Mouse (Mus musculus) kidney, postnatal 25 days (tissue): Measurements from ENCODE around the gene Cit.
"Not testable (repeated sequence)": the region's sequence is repeated elsewhere in the genome, so short reads cannot be mapped to it uniquely, and the experiment has no call there.

Source experiments
- DNase-seq, 2 experiments: peaks; one replicate each; pipeline ENCODE4 v3.0.0; 2021; ENCODE audit warnings: mixed read lengths in 2 of 2

Gene Cit

GRCm38 (mm10) chr5:115844766-115845634 lies at the start of gene Cit:
Gene Cit, plus strand, starts transcription at chr5:115845278.
- DNase-seq, result peak; percentile 92 to 95

GRCm38 (mm10) chr5:115799016-115799894 lies 45.8 kb upstream of the Cit start:
- peak; percentile 31 to 49 for DNase-seq

GRCm38 (mm10) chr5:115799895-115800232 lies 45.2 kb upstream of the Cit start:
- no peak for DNase-seq

DNA sequence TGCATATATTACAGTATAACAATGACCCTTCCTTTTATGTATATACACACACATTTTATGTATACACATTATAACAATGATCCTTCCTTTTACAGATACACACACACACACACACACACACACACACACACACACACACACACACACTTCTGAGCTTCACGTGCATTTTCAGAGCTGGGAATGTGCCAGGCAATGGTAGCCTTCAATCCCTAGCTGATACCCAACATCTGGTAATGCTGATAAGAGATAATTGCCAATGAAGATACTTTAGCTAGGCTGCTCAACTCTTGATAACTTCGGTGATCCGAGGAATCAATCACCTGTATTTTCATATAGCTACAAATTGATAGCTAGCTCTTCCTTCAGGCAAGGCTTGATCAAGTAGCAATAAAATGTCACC lies 32.8 kb upstream of the Cit start:
- no peak for DNase-seq

DNA sequence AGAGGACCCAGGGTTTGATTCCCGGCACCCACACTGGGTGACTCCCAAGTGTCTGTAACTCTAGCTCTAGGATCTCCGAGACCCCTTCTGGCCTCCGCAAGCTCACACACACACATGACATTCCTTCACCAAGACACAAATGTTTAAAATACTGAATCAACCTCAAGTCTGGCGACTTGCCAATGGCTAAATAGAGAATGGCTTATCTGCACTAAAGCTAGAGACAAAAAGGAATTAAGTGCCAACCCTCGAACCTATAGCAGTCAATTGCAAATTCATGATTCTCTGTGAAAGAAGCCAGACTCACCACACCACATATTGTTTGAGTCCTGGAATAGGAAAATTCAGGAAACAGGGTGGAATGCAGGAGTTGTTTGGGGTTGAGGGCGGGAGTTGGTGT lies 28.1 kb upstream of the Cit start:
- DNase-seq, result no peak

- not testable (repeated sequence) for DNase-seq
These were observed 27.4 kb upstream of the Cit start for GRCm38 (mm10) chr5:115817655-115818054.

GRCm38 (mm10) chr5:115819966-115820365 lies 25.1 kb upstream of the Cit start:
- DNase-seq, result no peak

- no peak for DNase-seq
These were observed 23.9 kb upstream of the Cit start for GRCm38 (mm10) chr5:115821200-115821599.

DNA sequence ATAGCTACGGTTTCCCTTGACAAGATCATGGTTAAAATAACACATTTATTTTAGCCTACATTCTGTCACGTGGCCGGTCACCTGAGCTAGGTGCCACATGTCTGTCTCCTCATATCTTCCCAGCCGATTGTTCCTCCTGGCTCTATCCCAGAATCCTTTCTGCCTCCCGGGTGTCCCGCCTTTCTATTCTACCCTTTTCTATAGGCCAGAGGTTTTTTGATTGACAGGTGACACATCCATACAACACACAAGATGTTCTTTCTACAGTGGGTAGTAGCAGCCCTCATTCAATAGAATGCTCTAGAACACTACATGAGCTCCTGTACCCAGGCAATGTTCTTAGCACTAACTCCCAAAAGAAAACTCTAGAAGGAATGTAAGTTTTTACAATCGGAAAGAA lies 23.2 kb upstream of the Cit start:
- no peak for DNase-seq

DNA sequence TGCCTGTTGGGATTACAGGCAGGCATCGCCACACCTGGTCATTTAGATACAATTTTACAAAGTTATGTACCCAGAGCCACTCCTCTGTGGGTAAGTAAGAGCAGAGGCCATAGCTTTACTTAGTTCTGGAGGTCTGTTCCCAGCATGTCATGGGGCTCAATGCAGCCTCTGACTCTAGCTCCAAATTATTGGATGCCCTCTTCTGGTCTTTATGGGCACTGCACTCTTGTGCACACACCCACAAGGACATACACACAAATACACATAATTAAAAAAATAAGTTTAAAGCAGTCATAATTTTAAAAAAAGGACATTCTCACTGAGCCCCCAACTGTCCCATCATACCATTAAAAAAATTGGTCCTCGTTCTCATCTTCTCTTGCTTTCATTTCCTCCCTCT lies 12.3 kb upstream of the Cit start:
- DNase-seq, result no peak

GRCm38 (mm10) chr5:115833806-115834205 lies 11.3 kb upstream of the Cit start:
- DNase-seq, result not testable (repeated sequence)

GRCm38 (mm10) chr5:115835291-115835690 lies 9.8 kb upstream of the Cit start:
- DNase-seq, result no peak

GRCm38 (mm10) chr5:115838059-115838458 lies 7.0 kb upstream of the Cit start:
- DNase-seq, result no peak

GRCm38 (mm10) chr5:115840453-115840852 lies 4.6 kb upstream of the Cit start:
- DNase-seq, result no peak

DNA sequence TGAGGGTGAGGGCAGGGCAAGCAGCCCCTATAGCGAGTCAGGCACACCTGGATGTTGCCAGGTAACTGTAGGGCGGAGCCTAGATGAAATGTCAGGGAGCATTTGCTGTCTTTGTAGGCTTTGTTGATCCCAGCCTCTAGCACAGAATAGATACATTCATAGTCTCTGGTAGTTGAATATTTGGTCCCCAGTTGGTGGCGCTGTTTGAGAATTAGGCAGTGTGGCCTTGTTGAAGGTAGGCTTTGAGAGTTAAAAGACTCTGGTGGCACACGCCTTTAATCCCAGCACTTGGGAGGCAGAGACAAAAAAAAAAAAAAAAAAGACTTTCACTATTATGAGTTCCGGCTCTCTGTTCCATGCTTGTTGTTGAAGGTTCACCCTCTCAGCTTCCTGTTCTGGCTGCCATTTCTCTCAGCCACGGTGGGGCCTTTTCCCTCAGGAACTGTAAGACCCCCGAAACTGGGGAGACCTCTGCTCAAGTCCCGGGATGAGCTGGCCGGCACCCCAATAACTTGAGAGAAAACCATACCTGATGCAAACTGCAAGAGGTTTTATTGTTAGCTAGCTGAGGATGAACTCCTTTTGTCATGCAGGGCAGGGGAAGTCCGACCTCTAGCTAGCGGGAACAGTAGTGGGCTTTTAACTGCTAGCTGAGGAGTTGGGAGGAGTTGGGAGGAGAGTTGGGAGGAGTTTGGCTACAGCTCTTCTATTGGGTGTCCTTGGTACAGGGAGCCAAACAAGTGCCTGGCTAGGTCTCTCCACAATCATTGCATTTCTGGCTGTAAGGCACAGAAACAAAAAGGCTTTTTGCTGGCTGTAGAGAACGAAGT lies 3.9 kb upstream of the Cit start:
- DNase-seq, result no peak

DNA sequence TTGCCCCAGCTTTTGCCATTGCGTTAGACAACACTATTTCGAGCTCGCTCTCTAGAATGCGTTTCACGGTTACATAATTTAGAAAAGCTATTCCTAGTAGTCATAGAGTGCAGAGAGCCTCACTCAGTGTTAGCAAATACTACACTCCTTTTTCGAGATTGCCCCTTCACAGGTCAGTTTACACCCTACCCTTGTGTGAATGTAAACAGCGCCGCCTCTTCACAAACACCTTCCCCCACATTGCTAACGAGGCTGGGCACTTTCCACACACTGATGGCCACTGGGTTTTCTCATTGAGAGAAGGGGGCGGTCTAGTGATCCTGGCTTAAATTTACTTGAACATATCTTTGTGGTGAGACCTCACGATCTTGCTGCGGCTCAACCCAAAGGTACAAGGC lies 711 bp upstream of the Cit start:
- no peak for DNase-seq

DNA sequence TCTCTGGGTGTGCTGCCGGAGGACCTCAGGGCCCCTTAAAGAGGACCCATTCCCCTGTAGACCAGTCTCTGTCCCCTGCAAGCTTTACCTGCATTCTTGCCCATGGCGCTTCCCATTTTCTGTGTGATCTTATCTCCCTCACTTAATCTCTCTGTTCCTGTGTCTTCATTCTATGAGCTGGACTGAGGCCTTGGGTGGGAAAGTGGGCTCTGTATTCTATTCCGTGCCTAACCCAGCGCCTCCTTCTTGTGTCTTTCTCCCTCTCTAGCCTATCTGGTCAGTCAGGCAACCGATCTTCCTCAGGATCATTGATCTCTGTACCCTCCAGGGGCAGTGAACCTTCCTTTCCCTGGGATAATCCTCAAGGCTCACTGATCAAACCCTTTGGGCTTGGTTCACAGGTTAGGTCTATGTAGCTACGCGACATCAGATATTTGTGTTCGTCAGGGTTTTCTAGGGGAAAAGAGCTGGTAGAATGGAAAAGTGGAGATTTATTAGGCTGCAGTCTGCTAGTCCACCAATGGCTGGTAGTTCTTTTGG lies 627 bp downstream of the Cit start:
- peak in 1 of 2 experiments; percentile 28 for DNase-seq

- DNase-seq, result no peak
These were observed 2.1 kb downstream of the Cit start for GRCm38 (mm10) chr5:115847166-115847565.

GRCm38 (mm10) chr5:115848463-115848862 lies 3.4 kb downstream of the Cit start:
- peak in 1 of 2 experiments; percentile 23 for DNase-seq

DNA sequence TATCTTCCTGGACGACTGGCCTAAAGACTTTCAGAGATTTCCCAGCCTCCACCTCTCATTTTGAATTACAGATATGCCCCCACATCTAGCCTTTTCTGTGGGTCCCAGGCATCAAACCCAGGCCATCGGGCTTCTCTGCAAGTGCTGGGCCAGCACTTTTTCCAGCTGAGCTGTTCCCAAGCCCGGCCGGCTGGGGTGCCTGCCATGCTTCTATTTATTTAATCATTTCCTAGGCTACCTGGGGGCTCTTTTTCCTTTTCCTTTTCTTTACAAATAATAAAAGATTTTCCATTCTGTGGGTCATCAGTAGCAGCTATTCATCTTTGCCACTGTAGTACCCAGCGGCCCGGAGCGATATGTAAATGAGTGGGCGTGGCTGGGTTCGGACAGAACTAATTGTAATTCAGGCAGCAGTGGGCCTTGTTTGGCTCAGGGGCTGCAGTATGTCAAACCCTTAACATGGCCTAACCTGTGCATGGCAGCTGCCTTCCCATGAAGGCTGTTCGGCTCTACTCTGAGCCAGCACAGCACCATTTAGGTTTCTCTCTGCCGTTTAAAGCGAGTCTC lies 4.3 kb downstream of the Cit start:
- peak; percentile 38 to 63 for DNase-seq

DNA sequence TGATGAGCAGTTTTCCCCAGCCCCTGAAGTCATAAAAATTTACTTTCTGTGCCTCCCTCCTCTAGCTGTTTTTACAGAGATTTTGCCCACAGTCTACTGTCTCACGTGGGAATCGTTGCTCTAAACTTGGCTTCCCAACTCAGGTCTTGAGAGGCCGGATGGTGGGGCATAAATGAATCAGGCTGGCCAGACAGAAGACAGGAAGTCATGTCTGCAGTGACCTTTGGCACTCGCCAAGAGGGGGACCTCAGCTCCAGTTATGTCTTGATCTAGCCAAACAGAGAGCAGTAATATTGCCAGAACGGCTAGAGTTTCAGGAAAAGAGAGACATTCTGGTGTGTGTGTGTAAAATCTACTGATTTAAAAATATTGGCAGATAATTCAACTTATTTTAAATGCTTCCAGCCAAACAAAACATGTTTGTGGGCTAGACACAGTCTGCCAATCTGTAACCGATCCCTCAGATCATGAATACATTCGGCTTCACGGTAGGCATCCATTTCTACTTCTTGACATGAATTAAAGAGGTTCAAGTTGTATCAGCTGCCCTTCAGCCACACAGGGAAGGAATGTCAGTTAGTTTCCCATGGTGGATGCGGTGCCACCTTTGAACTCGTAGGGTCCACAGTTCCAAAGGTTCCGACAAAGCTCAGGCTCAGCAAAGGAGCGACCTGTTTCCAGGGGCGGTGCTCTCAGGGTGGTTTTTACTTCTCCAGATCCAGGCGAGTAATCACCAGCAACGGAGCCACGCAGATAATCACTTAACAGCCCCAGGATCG lies 5.4 kb downstream of the Cit start:
- peak; percentile 61 to 81 for DNase-seq

DNA sequence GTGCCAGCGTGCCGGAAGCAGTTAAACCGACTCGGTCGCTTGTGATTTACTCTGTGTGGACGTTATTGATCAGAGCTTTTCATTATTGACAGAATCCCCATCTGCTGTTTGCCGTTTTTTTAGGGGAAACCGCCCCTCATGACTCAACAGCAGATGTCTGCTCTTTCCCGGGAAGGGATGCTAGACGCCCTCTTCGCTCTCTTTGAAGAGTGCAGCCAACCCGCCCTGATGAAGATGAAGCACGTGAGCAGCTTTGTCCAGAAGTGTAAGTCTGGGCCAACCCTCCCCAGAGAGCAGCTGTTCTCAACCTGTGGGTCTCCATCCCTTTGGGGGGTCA lies 5.9 kb downstream of the Cit start:
- DNase-seq, result no peak
